Mouse (Mus musculus) cerebellum, postnatal 4 days (tissue): Measurements from ENCODE around the gene Mettl18.
"Not testable (repeated sequence)": the region's sequence is repeated elsewhere in the genome, so short reads cannot be mapped to it uniquely, and the experiment has no call there.

Source experiments
- DNase-seq, 2 experiments: peaks; one replicate each; pipeline ENCODE4 v3.0.0; 2022; ENCODE audit warnings: low spot score in 2 of 2, mixed read lengths in 1 of 2

The Mettl18 gene

GRCm38 (mm10) chr1:163994721-163995608, at the start of gene Mettl18, which contains the start of gene BC055324:
Gene Mettl18, plus strand, starts transcription at chr1:163994889.
Gene BC055324, minus strand, starts transcription at chr1:163994796.
- DNase-seq: peak; percentile 71 to 84

- DNase-seq: no peak
Observed at GRCm38 (mm10) chr1:163953396-163953795, 41.3 kb upstream of the Mettl18 start.

GRCm38 (mm10) chr1:163958036-163958435, 36.7 kb upstream of the Mettl18 start:
- DNase-seq: no peak

- no peak for DNase-seq
Observed at GRCm38 (mm10) chr1:163964008-163964689, 30.5 kb upstream of the Mettl18 start.

GRCm38 (mm10) chr1:163974471-163974870, 20.2 kb upstream of the Mettl18 start:
- no peak for DNase-seq

- no peak for DNase-seq
Observed at GRCm38 (mm10) chr1:163975088-163975487, 19.6 kb upstream of the Mettl18 start.

- no peak for DNase-seq
Observed at GRCm38 (mm10) chr1:163976515-163976914, 18.2 kb upstream of the Mettl18 start.

- DNase-seq: no peak
Observed at GRCm38 (mm10) chr1:163992371-163992770, 2.3 kb upstream of the Mettl18 start.

- DNase-seq: no peak
Observed at GRCm38 (mm10) chr1:163994173-163994720, 442 bp upstream of the Mettl18 start.

- no peak for DNase-seq
Observed at GRCm38 (mm10) chr1:163995609-163995913, 872 bp downstream of the Mettl18 start.

GRCm38 (mm10) chr1:164001831-164002452, 7.3 kb downstream of the Mettl18 start:
- no peak for DNase-seq

GRCm38 (mm10) chr1:164004311-164004710, 9.6 kb downstream of the Mettl18 start:
- no peak for DNase-seq

GRCm38 (mm10) chr1:164009235-164009634, 14.5 kb downstream of the Mettl18 start:
- DNase-seq: no peak

GRCm38 (mm10) chr1:164014616-164015015, 19.9 kb downstream of the Mettl18 start:
- no peak for DNase-seq

GRCm38 (mm10) chr1:164018221-164018896, 23.7 kb downstream of the Mettl18 start:
- no peak for DNase-seq

GRCm38 (mm10) chr1:164019789-164020188, 25.1 kb downstream of the Mettl18 start:
- no peak for DNase-seq

GRCm38 (mm10) chr1:164020746-164021145, 26.1 kb downstream of the Mettl18 start:
- not testable (repeated sequence) for DNase-seq

GRCm38 (mm10) chr1:164022106-164022505, 27.4 kb downstream of the Mettl18 start:
- DNase-seq: not testable (repeated sequence)

- DNase-seq: no peak
Observed at GRCm38 (mm10) chr1:164025685-164026084, 31.0 kb downstream of the Mettl18 start.

- DNase-seq: no peak
Observed at GRCm38 (mm10) chr1:164027416-164027815, 32.7 kb downstream of the Mettl18 start.

- DNase-seq: no peak
Observed at GRCm38 (mm10) chr1:164040385-164041135, 45.9 kb downstream of the Mettl18 start.
